Mouse (Mus musculus) forebrain, postnatal 0 days (tissue): ENCODE data around the gene Ugt1a10. TPM values are rescaled to one million over a fixed set of nuclear protein-coding genes. Genes with fewer than 3 reads are reported as not detected.
A peak's percentile ranks its signal among the peaks of the same experiment; 100 is the strongest.

ENCODE experiments used
- ATAC-seq: fragments of 200-750 bp; cut with Nextera tagmentation; 2 replicates; pipeline ENCODE4 v1.8.0; 2017; ENCODE audit warnings: mild to moderate bottlenecking, moderate library complexity
- DNase-seq: peaks from one replicate; pipeline ENCODE4 v3.0.0-alpha.2; 2015
- H3K27ac ChIP-seq: fragments of 300-500 bp; sonication (generic); 2 replicates; pipeline ENCODE4 v1.5.1; 2014; ENCODE audit warnings: low read depth, mild to moderate bottlenecking, antibody characterized with exemption, low read length, moderate library complexity, mixed read lengths
- H3K27me3 ChIP-seq: fragments of 300-500 bp; sonication (generic); 2 replicates; pipeline ENCODE4 v1.6.1; 2014; ENCODE audit warnings: mild to moderate bottlenecking, low read length, mixed read lengths; ENCODE audit not compliant: insufficient read depth
- H3K36me3 ChIP-seq: fragments of 300-500 bp; sonication (generic); 2 replicates; pipeline ENCODE4 v1.6.1; 2014; ENCODE audit warnings: mild to moderate bottlenecking, moderate library complexity; ENCODE audit not compliant: insufficient read depth
- H3K4me1 ChIP-seq: fragments of 300-500 bp; sonication (generic); 2 replicates; pipeline ENCODE4 v1.6.1; 2014; ENCODE audit warnings: antibody characterized with exemption; ENCODE audit not compliant: insufficient read depth
- H3K4me2 ChIP-seq: fragments of 300-500 bp; sonication (generic); 2 replicates; pipeline ENCODE4 v1.6.1; 2014; ENCODE audit warnings: low read depth, mild to moderate bottlenecking, moderate library complexity
- H3K4me3 ChIP-seq: fragments of 300-500 bp; sonication (generic); 2 replicates; pipeline ENCODE4 v1.5.1; 2014; ENCODE audit warnings: low read depth, low read length, mixed read lengths
- H3K9ac ChIP-seq: fragments of 300-500 bp; sonication (generic); 2 replicates; pipeline ENCODE4 v1.6.1; 2014; ENCODE audit warnings: mild to moderate bottlenecking
- H3K9me3 ChIP-seq: fragments of 300-500 bp; sonication (generic); 2 replicates; pipeline ENCODE4 v1.6.1; 2016; ENCODE audit warnings: low read length
- CTCF ChIP-seq: sonication (generic); IDR thresholded peaks from 2 replicates; pipeline ENCODE4 v1.5.1; 2016; ENCODE audit warnings: antibody characterized with exemption, control low read depth, low read depth
- WGBS: fragments of 180-500 bp; shearing (Covaris S2); extraction: QIAGEN DNeasy Blood & Tissue Kit; methylation state at CpG from one replicate; pipeline ENCODE4 v1.1.7; 2014; 5-methylcytosine and 5-hydroxymethylcytosine counted together
- polyA plus RNA-seq: library from polyadenylated mRNA; unstranded; fragments of >200 nt; fragmentation: Nextera tagmentation; extraction: Ambion mirVana; gene quantifications from 2 replicates; pipeline ENCODE4 v1.2.1, GENCODE M21; 2015
- total RNA-seq: library from RNA; depleted of rRNA; stranded (reverse); fragments of >200 nt; gene quantifications from 2 replicates; pipeline ENCODE4 v1.2.3, GENCODE M21; 2014

Ugt1a10 gene
- total and polyA plus RNA-seq, 2 experiments from 2014 or later = not detected

DNA sequence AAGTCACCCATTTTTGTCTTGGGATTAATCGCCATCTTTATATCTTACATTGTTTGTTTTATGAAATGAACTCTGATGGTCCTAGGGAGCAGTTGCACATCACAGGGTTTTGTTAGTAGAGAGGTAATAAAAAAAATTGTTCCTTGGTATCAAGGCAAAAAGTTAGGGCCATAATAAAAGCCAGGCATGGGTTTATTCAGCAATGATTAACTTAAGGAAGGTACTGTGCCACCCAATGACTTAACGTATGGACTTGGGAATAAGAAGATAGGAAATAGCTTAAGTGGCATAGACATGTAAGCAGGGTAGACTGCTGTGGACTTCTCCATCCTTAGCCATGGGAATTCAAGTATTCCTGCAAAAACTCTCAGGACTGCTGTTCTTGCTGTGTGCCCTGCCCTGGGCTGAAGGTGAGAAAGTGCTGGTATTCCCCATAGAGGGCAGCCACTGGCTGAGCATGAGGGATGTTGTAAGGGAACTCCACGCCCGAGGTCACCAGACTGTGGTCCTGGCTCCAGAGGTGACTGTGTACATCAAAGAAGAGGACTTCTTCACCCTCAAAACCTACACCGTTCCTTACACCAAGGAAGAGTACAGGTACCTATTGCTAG is 131.2 kb downstream of the Ugt1a10 start:
- TF ChIP-seq CTCF = no peak
- ATAC-seq (no peak), DNase-seq (no peak)
- no peak overlapping the region for H3K9ac ChIP-seq
- no peaks in the 10 kb centered on the region for H3K4me1 ChIP-seq
- 91% methylated on average over 5 of the region's 5 CpGs for WGBS
- no peaks in the 10 kb centered on the region for H3K36me3 ChIP-seq
- H3K4me3 ChIP-seq = no peak overlapping the region
- H3K4me2 ChIP-seq = no peak overlapping the region
- H3K27me3 ChIP-seq = no peaks in the 10 kb centered on the region
- no peak overlapping the region for H3K27ac ChIP-seq
- H3K9me3 ChIP-seq = no peaks in the 10 kb centered on the region

DNA sequence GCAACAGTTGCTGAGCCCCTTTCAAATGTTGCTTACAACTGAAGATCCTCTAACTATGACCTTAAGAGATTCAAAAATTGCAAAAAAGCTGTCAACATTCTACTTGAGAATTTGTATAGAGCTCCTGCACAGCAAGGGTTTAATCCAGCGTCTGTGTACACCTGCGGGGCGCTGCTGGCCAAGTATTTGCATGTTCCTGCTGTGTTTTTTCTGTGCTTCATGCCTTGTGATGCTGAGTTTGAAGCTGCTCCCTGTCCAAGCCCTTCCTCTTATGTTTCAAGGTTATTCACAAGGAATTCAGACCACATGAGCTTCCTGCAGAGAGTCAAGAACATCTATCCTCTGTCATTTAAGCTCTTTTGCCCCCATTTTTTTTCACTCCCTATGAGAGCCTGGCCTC is 136.9 kb downstream of the Ugt1a10 start:
- H3K4me1 ChIP-seq = no peaks in the 10 kb centered on the region
- no peak overlapping the region for H3K9ac ChIP-seq
- no peak for DNase-seq
- no peaks in the 10 kb centered on the region for H3K27me3 ChIP-seq
- no peaks in the 10 kb centered on the region for H3K36me3 ChIP-seq
- no peak overlapping the region for H3K4me3 ChIP-seq
- TF ChIP-seq CTCF = no peak
- no peaks in the 10 kb centered on the region for H3K9me3 ChIP-seq
- 75% methylated on average over 3 of the region's 3 CpGs for WGBS
- H3K4me2 ChIP-seq = no peak overlapping the region
- H3K27ac ChIP-seq = no peak overlapping the region
- no peak for ATAC-seq

DNA sequence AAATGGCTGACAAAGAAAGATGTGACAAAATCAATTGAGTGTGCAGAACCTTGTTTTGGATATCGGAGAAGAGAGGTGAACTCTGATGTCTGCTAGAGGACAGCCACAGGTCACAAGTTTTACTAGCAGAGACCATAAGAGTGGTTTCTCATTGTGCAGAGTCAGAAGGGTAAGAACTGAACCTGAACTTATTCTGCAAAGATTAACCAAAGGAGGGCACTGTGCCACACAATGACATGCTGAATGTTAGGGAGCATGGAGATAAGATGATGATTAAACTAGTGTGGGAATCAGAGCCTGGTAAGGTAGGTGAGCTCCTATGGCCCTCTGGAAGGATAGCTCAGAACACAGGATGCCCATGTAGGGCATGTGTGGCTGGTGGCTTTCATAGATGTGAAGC is 140.5 kb downstream of the Ugt1a10 start:
- Histone ChIP-seq H3K4me3 (no peak overlapping the region), H3K9me3 (no peaks in the 10 kb centered on the region), H3K36me3 (no peaks in the 10 kb centered on the region), H3K9ac (no peak overlapping the region), H3K27me3 (no peaks in the 10 kb centered on the region), H3K4me2 (no peak overlapping the region), H3K4me1 (no peaks in the 10 kb centered on the region), H3K27ac (no peak overlapping the region)
- TF ChIP-seq CTCF = no peak
- no peak for DNase-seq
- WGBS = 83% methylated on average over 1 of the region's 1 CpGs
- no peak for ATAC-seq

DNA sequence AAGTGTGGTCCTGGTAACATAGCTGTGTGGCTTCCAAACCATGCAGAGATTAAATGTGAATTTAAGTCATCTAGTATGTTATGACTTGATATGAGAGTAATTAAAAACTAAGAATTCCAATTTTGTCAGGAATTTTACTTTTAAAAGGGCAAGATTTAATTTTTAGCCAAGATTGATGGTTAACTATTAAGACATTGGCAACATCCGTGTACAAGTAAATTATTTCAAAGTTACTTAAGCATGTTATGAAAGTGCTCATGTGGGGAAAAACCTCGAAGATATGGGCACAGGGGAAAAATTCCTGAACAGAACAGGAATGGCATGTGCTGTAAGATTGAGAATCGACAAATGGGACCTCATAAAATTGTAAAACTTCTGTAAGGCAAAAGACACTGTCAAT is 142.3 kb downstream of the Ugt1a10 start:
- Histone ChIP-seq H3K4me2 (no peak overlapping the region), H3K9me3 (no peaks in the 10 kb centered on the region), H3K27me3 (no peaks in the 10 kb centered on the region), H3K36me3 (no peaks in the 10 kb centered on the region), H3K4me3 (no peak overlapping the region), H3K4me1 (no peaks in the 10 kb centered on the region), H3K27ac (no peak overlapping the region), H3K9ac (no peak overlapping the region)
- DNase-seq (no peak), ATAC-seq (no peak)
- WGBS = 79% methylated on average over 3 of the region's 3 CpGs
- no peak for TF ChIP-seq CTCF

DNA sequence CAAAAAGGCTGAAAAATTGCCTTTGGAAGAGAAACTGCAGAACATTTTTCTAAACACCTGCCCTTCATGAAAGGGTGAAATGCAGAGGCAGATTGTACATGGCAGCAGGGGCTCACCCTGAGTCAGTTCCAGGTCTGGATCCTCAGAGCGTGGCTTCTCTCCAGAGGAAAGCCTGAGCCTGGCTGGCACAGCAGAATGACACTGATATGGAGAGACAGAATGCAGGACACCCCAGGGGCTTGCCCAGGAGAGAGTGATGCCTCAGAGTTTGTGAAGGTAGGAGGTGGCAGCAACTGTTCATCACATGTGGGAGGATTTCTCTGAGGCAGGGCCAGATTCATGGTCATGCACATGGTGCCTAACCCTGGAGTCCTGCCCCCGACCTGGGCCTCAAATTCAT is 144.8 kb downstream of the Ugt1a10 start:
- DNase-seq = no peak
- Histone ChIP-seq H3K4me3 (no peak overlapping the region), H3K9ac (no peak overlapping the region), H3K27me3 (no peaks in the 10 kb centered on the region), H3K9me3 (0 out of 2 replicates have a peak, but pooled peaks cover 3% of the 10 kb centered on the region), H3K4me1 (0 out of 2 replicates have a peak, but pooled peaks cover under 1% of the 10 kb centered on the region), H3K36me3 (no peaks in the 10 kb centered on the region), H3K4me2 (no peak overlapping the region), H3K27ac (no peak overlapping the region)
- ATAC-seq = no peak
- no peak for TF ChIP-seq CTCF
- 78% methylated on average over 2 of the region's 2 CpGs for WGBS

DNA sequence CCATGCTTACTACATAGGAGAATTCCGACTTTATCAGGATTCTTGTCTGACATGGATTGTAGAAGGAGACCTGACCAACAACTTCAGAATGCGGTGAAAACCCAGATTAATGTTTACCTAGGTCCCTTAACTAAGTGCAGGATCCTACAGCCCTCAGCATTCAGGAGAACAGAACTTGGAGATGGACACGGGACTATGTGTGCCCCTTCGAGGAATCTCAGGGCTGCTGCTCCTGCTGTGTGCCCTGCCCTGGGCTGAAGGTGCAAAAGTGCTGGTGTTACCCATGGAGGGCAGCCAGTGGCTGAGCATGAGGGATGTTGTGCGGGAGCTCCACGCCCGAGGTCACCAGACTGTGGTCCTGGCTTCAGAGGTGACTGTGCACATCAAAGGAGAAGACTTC is 145.3 kb downstream of the Ugt1a10 start, which contains the start of gene Ugt1a2:
Gene Ugt1a2, plus strand, starts transcription at position 146 of the 400 bp plus-strand sequence.
- H3K9me3 ChIP-seq = 0 out of 2 replicates have a peak, but pooled peaks cover 3% of the 10 kb centered on the region
- no peak within 1 kb of the TSS for H3K9ac ChIP-seq
- H3K4me3 ChIP-seq = no peak within 1 kb of the TSS
- H3K27ac ChIP-seq = no peak within 1 kb of the TSS
- no peak for DNase-seq
- H3K4me1 ChIP-seq = 0 out of 2 replicates have a peak, but pooled peaks cover 4% of the 10 kb centered on the region
- no peaks in the 10 kb centered on the region for H3K27me3 ChIP-seq
- WGBS = 84% methylated on average over 7 of the region's 7 CpGs
- ATAC-seq = no peak
- no peaks in the 10 kb centered on the region for H3K36me3 ChIP-seq
- no peak for TF ChIP-seq CTCF
- no peak within 1 kb of the TSS for H3K4me2 ChIP-seq

DNA sequence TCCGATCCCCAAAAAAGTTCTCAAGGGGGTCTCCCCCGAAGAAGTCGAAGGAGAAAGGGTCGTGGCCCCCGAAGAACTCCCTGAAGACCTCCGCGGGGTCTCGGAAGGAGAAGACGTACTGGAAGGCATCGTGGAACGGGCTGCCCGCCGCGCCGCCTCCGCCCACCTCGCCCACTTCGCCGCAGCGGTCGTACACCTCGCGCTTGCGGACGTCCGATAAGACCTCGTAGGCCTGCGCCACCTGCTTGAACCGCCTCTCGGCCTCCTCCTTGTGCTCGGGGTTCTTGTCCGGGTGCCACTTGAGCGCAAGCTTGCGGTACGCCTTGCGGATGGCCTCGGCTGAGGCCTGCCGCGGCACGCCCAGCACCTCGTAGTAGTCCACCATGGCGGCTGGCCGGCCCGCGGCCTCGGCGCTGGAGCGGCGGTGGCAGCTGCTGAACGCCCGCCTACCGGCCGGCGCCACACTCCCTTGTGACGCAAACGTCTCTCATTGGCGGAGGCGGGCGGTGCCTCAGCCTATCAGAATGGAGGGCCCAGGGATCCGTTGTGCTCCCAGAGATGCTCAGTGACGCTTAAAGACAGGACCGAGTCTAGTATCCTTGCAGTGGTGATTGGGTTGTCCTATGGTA is 150.2 kb downstream of the Ugt1a10 start, which contains the start of gene Dnajb3:
Gene Dnajb3, minus strand, starts transcription at position 489 of the 629 bp plus-strand sequence.
- TF ChIP-seq CTCF = no peak; the same call in 1 of the 2 replicates

More for the DNA sequence above, 150.2 kb downstream of the Ugt1a10 start, which contains the start of gene Dnajb3:
- peak; percentile 92 for DNase-seq
- 7% methylated on average over 62 of the region's 62 CpGs for WGBS
- peak within 1 kb of the TSS; percentile 82 for H3K4me2 ChIP-seq
- no peaks in the 10 kb centered on the region for H3K36me3 ChIP-seq
- 0 out of 2 replicates have a peak, but pooled peaks cover 8% of the 10 kb centered on the region for H3K4me1 ChIP-seq
- H3K27ac ChIP-seq = 0 out of 2 replicates have a peak within 1 kb of the TSS, but pooled peaks have one; percentile 57
- peak within 1 kb of the TSS; percentile 46 for H3K4me3 ChIP-seq
- H3K9me3 ChIP-seq = 0 out of 2 replicates have a peak, but pooled peaks cover 3% of the 10 kb centered on the region
- peak within 1 kb of the TSS; percentile 57 for H3K9ac ChIP-seq
- no peaks in the 10 kb centered on the region for H3K27me3 ChIP-seq
- ATAC-seq = peak; percentile 100
